Mouse (Mus musculus) splenic B cell, adult 2 months (primary cell): ENCODE results near the gene Faf2.

Experiments
- DNase-seq: peaks from one replicate; pipeline ENCODE4 v3.0.0-alpha.2; 2011; ENCODE audit warnings: low read depth, low spot score
- H3K27me3 ChIP-seq: 2 replicates; pipeline ENCODE4 v1.6.1; 2012; ENCODE audit warnings: mild to moderate bottlenecking, low read length, moderate library complexity, mixed read lengths; ENCODE audit not compliant: control insufficient read depth, poor library complexity, insufficient read depth, severe bottlenecking
- H3K36me3 ChIP-seq: 2 replicates; pipeline ENCODE4 v1.6.1; 2012; ENCODE audit warnings: mild to moderate bottlenecking, low read length, moderate library complexity, mixed read lengths; ENCODE audit not compliant: control insufficient read depth, poor library complexity, insufficient read depth, severe bottlenecking

Faf2 gene

DNA sequence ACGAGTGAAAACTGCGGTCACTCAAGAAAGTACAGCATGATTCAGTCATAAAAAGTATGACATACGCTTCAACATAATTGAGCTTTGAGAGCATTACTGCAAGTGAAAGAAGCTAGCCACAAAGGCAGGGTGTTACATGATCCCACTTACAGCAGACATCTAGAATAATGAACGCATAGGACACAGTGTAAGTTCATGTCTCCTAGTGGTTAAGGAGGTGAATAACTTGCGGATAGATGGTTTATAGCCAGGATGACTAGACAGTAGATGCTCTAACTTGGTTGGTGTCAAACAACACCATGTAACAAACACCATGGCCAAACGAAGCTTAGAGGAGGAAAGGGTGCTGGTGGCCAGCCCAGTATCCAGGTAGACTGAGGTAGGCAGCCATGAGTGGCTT, 4.6 kb upstream of the Faf2 start:
- DNase-seq: peak; percentile 11
- Histone ChIP-seq H3K27me3 (no peaks in the 10 kb centered on the region), H3K36me3 (no peaks in the 10 kb centered on the region)

DNA sequence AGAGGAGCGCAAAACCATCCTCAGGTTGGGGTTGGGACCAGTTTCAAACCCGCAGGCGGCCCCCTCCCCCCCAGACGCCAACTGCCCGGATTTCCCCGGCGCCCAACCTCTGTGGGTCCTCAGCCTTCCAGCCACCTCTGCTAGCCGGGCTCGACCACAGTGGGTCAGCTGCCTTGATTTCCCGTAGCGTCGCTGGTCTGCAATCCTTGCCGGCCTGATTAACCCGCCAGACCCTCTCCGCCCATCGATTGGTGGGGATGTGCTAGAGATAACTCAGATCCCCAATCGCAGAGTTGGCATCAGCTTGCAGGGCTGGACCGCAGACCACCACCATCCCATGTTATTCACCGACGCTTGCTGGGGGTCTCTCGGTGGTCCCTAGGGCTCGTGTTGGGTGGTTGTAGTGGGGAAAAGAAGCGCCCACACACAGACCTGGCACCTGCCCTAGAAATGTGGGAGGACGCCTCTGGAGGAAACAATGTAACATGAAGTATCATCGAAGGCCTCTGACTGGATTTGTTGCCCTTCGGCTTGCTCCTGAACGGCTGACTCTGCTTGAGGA, 457 bp downstream of the Faf2 start:
- no peaks in the 10 kb centered on the region for H3K36me3 ChIP-seq
- H3K27me3 ChIP-seq: no peaks in the 10 kb centered on the region; the same call in 1 of the 2 replicates
- no peak for DNase-seq

DNA sequence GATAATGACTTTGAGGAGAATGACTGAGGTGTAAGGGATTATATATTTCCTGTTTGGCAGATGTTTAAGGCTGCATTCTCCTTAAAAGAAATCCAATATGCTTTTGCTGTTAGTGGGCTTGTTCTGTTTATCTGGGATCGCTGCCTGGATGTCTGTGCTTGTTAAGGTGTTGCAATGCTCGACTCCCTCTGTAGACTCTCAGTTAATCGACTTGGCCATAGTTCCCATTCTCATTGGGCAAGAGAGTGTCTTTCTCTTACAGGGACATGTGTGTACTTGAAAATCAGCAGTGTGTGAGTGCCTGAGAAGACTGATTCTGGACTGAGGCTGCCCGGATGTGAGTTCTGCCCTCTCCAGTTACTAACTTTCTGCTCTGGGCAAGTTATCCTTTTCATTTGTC, 7.5 kb downstream of the Faf2 start:
- Histone ChIP-seq H3K27me3 (no peaks in the 10 kb centered on the region; the same call in 1 of the 2 replicates), H3K36me3 (no peaks in the 10 kb centered on the region)
- no peak for DNase-seq

DNA sequence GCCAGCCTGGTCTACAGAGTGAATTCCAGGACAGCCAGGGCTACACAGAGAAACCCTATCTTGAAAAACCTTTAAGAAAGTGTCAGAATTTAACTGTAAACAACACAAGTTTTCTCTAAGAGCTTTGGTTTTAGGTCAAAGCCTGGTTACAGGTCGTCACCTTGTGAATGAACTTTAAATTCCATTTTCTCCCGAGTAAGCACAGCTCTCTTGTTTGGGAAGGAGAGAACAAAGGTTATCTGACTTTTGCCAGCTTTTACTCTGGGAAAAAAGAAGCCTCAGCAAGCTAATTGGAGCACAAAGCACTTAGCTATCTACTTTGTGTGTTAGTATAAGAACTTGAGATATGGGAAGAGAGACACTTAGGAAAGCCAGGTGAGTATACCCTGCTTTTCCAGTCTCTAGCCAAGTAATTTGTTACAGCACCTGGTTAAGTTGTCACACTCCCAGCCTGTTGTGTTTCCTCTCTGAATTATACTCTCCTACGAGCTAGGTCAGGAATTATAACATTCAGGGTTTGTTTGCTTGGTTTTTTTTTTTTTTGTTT, 11.2 kb downstream of the Faf2 start:
- no peak for DNase-seq
- Histone ChIP-seq H3K27me3 (no peaks in the 10 kb centered on the region), H3K36me3 (0 out of 2 replicates have a peak, but pooled peaks cover 1% of the 10 kb centered on the region)

DNA sequence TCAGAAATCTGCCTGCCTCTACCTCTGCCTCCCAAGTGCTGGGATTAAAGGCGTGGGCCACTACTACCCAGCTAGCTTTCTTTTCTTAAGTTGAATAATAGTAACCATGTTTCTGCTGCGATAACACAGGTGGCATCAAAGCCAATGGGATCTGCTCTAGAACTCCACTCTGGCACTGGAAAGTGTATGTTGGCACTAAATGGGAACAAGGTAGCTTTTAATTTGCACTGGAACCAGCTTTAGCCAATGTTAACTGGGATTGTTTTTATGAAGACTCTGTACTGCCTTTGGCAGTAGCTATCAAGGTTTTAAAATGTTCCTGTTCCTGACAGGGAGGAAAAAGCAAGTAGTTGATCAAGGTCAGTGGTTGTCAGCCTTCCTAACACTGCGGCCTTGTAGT, 13.4 kb downstream of the Faf2 start:
- DNase-seq: no peak
- H3K27me3 ChIP-seq: no peaks in the 10 kb centered on the region

DNA sequence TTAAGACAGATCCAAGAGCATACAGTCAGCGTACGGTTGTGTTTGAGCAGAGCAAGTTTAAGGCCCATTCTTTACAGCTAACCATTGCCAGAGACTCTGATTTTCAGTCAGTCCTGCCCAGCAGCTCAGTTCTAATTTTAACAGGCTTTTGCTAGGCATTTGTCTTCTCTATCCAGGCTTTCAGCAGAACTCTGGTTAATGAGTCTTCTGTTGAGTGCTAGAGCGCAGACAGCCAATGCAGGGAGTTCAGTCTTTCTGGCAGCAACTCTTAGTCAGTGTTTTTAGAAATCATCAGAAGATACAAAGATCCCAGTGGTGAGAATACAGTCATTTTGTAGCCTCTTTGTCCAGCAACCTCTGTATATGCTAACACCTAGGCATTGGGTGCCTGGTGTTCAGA, 28.9 kb downstream of the Faf2 start:
- no peaks in the 10 kb centered on the region for H3K27me3 ChIP-seq
- peaks cover 12% of the 10 kb centered on the region for H3K36me3 ChIP-seq
- no peak for DNase-seq

More for the DNA sequence above, 13.4 kb downstream of the Faf2 start:
- H3K36me3 ChIP-seq: 0 out of 2 replicates have a peak, but pooled peaks cover 1% of the 10 kb centered on the region

DNA sequence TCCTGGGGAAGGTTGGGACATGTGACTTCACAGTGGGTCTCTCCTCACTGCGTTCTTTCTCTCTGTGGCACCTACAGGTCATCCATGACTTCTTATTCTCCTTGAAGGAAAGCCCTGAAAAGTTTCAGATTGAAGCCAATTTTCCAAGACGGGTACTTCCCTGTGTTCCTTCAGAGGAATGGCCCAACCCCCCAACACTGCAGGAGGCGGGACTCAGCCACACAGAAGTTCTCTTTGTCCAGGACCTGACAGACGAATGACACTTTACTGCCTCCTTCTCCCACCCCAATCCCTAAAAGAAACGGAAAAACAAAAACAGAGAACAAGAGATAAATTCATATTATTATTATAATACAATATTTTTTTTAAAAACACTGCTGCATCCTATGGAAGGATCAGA, 39.3 kb downstream of the Faf2 start:
- DNase-seq: no peak
- H3K36me3 ChIP-seq: peaks cover 10% of the 10 kb centered on the region; the same call in 1 of the 2 replicates
- H3K27me3 ChIP-seq: no peaks in the 10 kb centered on the region

DNA sequence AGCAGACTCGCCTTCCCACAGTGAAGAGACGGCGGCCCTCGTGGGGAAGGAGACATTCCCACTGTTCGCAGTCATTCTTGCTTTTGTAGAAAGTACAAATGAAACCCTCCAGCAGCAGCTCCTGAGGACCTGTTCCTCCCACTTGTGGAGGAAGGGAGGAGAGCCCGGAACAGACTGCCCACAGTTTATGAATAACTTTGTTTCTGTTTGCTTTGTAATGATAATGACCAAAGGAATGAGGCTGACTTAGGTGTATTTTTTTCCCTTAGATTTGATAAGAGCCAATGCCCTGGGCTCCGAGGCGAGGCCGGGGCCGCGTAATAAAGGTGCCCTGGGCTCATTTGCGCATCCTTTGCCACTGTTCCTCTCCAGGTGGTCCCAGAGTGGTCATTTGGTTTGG, 39.8 kb downstream of the Faf2 start:
- Histone ChIP-seq H3K36me3 (peaks cover 10% of the 10 kb centered on the region; the same call in 1 of the 2 replicates), H3K27me3 (no peaks in the 10 kb centered on the region)
- DNase-seq: no peak

DNA sequence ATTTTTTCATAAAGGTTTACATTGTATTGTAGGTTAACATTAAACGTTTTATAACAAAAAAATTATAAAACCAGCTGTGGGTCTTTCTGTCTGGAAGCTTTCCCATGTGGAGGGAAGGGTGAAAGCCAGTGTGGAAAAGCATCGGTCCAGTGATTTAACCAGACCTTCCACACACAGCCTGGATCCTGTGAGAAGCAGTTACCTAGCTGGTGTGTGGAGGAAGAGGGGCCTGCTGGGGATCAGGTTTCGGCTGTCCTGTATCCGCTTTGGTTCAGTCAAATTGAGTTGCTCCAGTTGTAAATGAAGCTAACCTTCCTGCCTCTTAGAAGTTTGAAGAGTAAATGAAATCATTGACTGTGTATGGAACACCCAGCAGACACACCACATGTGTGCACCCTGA, 42.4 kb downstream of the Faf2 start:
- peaks cover 7% of the 10 kb centered on the region; the same call in 1 of the 2 replicates for H3K36me3 ChIP-seq
- no peaks in the 10 kb centered on the region for H3K27me3 ChIP-seq
- no peak for DNase-seq

DNA sequence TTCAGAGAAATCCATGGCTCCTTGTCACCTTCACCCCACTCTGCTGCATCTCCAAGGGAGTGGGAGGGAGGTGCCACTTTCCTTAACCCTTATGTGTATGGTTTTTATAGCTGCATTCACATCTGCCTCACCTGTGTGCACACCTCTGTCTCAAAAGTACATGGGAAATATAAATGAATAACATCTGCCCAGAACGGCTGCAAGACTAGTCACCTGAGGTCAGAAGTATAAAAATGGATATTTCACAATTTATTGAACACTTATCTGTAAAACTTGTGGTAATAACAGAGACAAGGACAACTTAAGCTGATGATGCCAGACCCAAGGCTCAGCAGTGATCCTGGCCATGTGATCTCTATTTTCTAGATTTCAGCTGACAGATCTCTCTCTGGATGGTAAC, 42.9 kb downstream of the Faf2 start:
- Histone ChIP-seq H3K36me3 (peaks cover 7% of the 10 kb centered on the region; the same call in 1 of the 2 replicates), H3K27me3 (no peaks in the 10 kb centered on the region)
- DNase-seq: no peak

DNA sequence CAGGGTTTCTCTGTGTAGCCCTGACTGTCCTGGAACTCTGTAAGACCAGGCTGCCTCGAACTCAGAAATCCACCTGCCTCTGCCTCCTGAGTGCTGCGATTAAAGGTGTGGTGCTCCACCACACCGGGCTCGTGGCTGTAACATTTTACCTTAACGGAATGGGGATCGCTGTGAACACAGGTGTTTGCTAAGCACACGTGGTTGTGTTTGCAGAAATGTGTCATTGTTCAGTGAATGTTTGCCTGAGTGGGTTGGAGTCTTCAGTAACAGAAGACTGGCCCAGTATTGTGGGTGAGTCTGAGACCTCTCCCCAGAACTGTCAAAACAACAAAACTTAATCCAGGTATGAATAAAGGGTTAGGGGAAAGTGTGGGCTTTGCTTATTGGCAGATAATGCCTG, 43.5 kb downstream of the Faf2 start:
- Histone ChIP-seq H3K36me3 (peaks cover 7% of the 10 kb centered on the region; the same call in 1 of the 2 replicates), H3K27me3 (no peaks in the 10 kb centered on the region)
- no peak for DNase-seq

DNA sequence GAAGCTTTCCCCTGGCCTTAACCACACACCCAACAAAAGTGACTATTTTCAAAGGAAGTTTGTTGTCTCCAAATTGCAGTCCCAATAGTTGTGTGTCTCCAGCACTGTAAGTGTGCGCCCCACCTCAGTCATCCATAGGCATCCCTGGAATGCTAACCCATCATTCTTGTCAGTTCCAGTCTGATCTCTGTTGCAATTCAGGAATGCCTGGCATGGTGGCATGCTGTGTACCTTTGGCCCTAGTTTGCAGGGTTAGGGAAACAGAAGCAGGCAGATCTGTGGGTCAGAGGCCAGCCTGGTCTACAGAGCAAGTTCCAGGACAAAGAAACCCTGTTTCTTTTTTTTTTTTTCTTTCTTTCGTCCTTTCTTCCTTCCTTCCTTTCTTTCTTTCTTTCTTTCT, 48.9 kb downstream of the Faf2 start:
- no peak for DNase-seq
- Histone ChIP-seq H3K27me3 (no peaks in the 10 kb centered on the region), H3K36me3 (no peaks in the 10 kb centered on the region)

DNA sequence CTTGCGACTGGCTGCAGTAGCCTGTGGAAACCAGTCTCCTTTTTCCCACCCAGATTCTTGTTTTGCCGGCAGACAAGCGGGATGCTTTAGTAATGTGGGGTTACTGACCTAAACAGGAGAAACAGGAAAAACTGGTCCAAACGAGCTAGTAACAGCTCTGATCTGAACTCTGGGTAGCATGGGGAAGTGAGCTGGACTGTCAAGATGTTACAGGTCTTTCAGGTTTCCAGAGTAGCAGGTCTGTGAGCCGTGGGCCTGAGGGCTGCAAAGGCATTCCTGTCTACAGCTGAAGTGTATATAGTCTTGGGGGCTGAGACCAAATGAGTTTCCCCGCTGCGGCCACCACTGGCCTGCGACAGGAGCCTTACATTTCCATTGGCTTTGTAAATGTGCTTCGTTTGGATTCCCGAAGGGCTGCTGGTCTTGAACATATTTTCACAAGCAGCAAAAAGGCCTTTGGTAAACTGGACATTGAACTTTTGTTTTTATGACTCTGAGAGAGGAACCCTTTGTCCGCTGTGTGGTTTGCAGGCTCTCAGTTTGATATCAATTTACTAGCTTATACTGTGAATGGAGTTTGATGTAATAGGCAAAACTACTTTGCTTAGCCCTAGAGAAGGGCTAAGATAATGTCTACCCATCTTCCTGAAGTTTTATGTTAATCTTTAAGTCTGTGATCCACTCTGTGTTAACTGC, 54.5 kb downstream of the Faf2 start:
- peaks cover 10% of the 10 kb centered on the region for H3K36me3 ChIP-seq
- no peak for DNase-seq
- H3K27me3 ChIP-seq: no peaks in the 10 kb centered on the region

DNA sequence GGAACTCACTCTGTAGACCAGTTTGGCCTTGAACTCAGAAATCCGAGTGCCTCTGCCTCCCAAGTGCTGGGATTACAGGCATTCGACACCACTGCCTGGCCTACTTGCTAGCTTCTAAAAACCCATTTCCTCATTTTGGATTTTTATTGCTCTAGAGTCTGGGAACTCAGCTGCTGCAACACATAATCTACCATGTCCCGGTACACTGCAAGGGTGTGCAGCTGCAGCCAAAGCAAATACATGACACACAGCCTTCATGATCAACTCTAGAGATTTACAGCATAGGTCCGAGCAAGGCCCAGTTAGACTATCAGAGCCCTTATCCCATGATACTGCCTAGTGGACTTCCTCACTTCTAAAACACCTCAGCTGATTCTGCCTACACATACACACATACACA, 56.7 kb downstream of the Faf2 start:
- Histone ChIP-seq H3K36me3 (peaks cover 28% of the 10 kb centered on the region), H3K27me3 (no peaks in the 10 kb centered on the region)
- no peak for DNase-seq

DNA sequence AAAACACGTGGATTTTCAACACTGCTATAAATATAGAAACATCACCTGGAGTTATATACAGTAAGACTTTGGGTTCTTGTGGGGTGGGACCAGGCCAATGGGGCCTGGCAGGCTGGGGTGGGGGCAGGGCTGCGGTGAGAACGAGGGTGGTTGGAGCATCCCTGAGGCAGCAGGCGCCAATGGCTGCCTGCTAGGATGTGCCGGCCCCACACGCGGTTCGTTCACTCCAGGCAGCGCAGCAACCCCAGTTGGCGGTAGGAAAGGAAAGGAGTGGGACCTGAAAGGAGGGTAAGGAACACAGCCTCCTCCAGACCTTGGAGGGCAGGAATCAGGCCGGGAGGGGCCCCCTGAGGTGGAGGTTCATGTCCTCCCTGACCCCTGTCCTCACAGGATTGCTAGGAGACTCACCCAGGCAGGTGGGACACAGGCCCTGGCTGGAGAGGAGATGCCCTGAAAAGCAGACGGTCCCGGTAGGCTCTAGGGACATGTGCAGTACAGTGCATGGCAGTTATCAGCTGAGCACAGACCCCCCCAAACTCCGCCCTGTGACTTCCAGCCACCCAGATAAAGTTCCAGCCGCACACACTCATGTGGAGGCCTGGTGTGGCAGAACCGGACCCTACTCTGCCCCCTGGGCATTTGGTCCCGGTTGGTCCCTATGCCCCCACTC, 58.7 kb downstream of the Faf2 start:
- no peak for DNase-seq
- peaks cover 33% of the 10 kb centered on the region for H3K36me3 ChIP-seq
- no peaks in the 10 kb centered on the region for H3K27me3 ChIP-seq
